Mouse (Mus musculus) stomach, embryonic 14.5 days (tissue): Measurements from ENCODE around the gene Als2cl. TPM values are rescaled to one million over a fixed set of nuclear protein-coding genes. Genes with fewer than 3 reads are reported as not detected.

ENCODE experiments used
- ATAC-seq: fragments of 200-750 bp; cut with Nextera tagmentation; 2 replicates; pipeline ENCODE4 v1.8.0; 2017; ENCODE audit warnings: low read depth, moderate TSS enrichment; ENCODE audit not compliant: insufficient number of reproducible peaks, insufficient read depth, low FRiP score
- H3K27ac ChIP-seq: fragments of 300-500 bp; sonication (generic); 2 replicates; pipeline ENCODE4 v1.5.1; 2014; ENCODE audit warnings: mild to moderate bottlenecking, low read length, moderate library complexity, mixed read lengths
- H3K27me3 ChIP-seq: fragments of 300-500 bp; sonication (generic); 2 replicates; pipeline ENCODE4 v1.6.1; 2014; ENCODE audit warnings: low read length, control low read depth, mixed read lengths; ENCODE audit not compliant: control insufficient read depth, insufficient read depth
- H3K36me3 ChIP-seq: fragments of 300-500 bp; sonication (generic); 2 replicates; pipeline ENCODE4 v1.6.1; 2014; ENCODE audit warnings: mild to moderate bottlenecking, control low read depth, low read length, moderate library complexity, mixed read lengths; ENCODE audit not compliant: control insufficient read depth, insufficient read depth
- H3K4me1 ChIP-seq: fragments of 300-500 bp; sonication (generic); 2 replicates; pipeline ENCODE4 v1.6.1; 2014; ENCODE audit warnings: low read length, control low read depth, mixed read lengths; ENCODE audit not compliant: control insufficient read depth, insufficient read depth
- H3K4me2 ChIP-seq: fragments of 300-500 bp; sonication (generic); replicated peaks from 2 replicates; pipeline ENCODE4 v1.6.1; 2014; ENCODE audit warnings: low read depth, low read length, control low read depth
- H3K4me3 ChIP-seq: fragments of 300-500 bp; sonication (generic); 2 replicates; pipeline ENCODE4 v1.5.1; 2014; ENCODE audit warnings: low read depth, low read length, control low read depth
- H3K9ac ChIP-seq: fragments of 300-500 bp; sonication (generic); replicated peaks from 2 replicates; pipeline ENCODE4 v1.6.1; 2014; ENCODE audit warnings: low read depth, mild to moderate bottlenecking, control low read depth, low read length, moderate library complexity, mixed read lengths
- H3K9me3 ChIP-seq: fragments of 300-500 bp; sonication (generic); 2 replicates; pipeline ENCODE4 v1.6.1; 2016; ENCODE audit warnings: low read depth, low read length, control low read depth; ENCODE audit not compliant: control insufficient read depth
- WGBS: fragments of 180-500 bp; shearing (Covaris S2); extraction: QIAGEN DNeasy Blood & Tissue Kit; methylation state at CpG from one replicate; pipeline ENCODE4 v1.1.7; 2014; 5-methylcytosine and 5-hydroxymethylcytosine counted together
- polyA plus RNA-seq: library from polyadenylated mRNA; unstranded; fragments of >200 nt; fragmentation: Nextera tagmentation; extraction: Ambion mirVana; gene quantifications from 2 replicates; pipeline ENCODE4 v1.2.1, GENCODE M21; 2014

Als2cl gene
- polyA plus RNA-seq, 1 experiment from 2014 or later, result 5.8 TPM

GRCm38 (mm10) chr9:110896595-110896994 lies 16.9 kb downstream of the Als2cl start:
- 6% methylated on average over 6 of the region's 6 CpGs for WGBS
- Histone ChIP-seq H3K4me1 (no peaks in the 10 kb centered on the region), H3K27ac (no peak overlapping the region), H3K4me3 (no peak overlapping the region), H3K36me3 (no peaks in the 10 kb centered on the region), H3K27me3 (no peaks in the 10 kb centered on the region), H3K9me3 (no peaks in the 10 kb centered on the region), H3K9ac (no peak overlapping the region), H3K4me2 (no peak overlapping the region)
- ATAC-seq, result peak; percentile 18; the same call in 1 of the 2 replicates

- no peak overlapping the region for H3K27ac ChIP-seq
- H3K27me3 ChIP-seq, result no peaks in the 10 kb centered on the region
- ATAC-seq, result no peak
- H3K4me1 ChIP-seq, result no peaks in the 10 kb centered on the region
- no peaks in the 10 kb centered on the region for H3K9me3 ChIP-seq
- no peak overlapping the region for H3K4me2 ChIP-seq
- H3K36me3 ChIP-seq, result no peaks in the 10 kb centered on the region
- no peak overlapping the region for H3K9ac ChIP-seq
- H3K4me3 ChIP-seq, result no peak overlapping the region
- 42% methylated on average over 10 of the region's 10 CpGs for WGBS
Measured at GRCm38 (mm10) chr9:110899451-110900008, 19.9 kb downstream of the Als2cl start.

- Histone ChIP-seq H3K27ac (no peak overlapping the region), H3K36me3 (no peaks in the 10 kb centered on the region), H3K27me3 (no peaks in the 10 kb centered on the region), H3K9ac (no peak overlapping the region), H3K4me3 (no peak overlapping the region), H3K4me2 (no peak overlapping the region), H3K9me3 (no peaks in the 10 kb centered on the region), H3K4me1 (no peaks in the 10 kb centered on the region)
- ATAC-seq, result no peak
- 90% methylated on average over 6 of the region's 6 CpGs for WGBS
Measured at GRCm38 (mm10) chr9:110901204-110901603, 21.5 kb downstream of the Als2cl start.

- 81% methylated on average over 4 of the region's 4 CpGs for WGBS
- Histone ChIP-seq H3K27ac (no peak overlapping the region), H3K9me3 (no peaks in the 10 kb centered on the region), H3K27me3 (no peaks in the 10 kb centered on the region), H3K4me1 (no peaks in the 10 kb centered on the region), H3K9ac (no peak overlapping the region), H3K4me2 (no peak overlapping the region), H3K4me3 (no peak overlapping the region), H3K36me3 (no peaks in the 10 kb centered on the region)
- ATAC-seq, result no peak
Measured at GRCm38 (mm10) chr9:110902271-110902670, 22.6 kb downstream of the Als2cl start.

- no peak overlapping the region for H3K4me2 ChIP-seq
Measured at GRCm38 (mm10) chr9:110907201-110907837, 27.6 kb downstream of the Als2cl start.

GRCm38 (mm10) chr9:110907838-110908630 lies 28.4 kb downstream of the Als2cl start:
- Histone ChIP-seq H3K9ac (no peak overlapping the region), H3K4me2 (no peak overlapping the region), H3K4me3 (no peak overlapping the region), H3K36me3 (no peaks in the 10 kb centered on the region), H3K27me3 (no peaks in the 10 kb centered on the region), H3K9me3 (no peaks in the 10 kb centered on the region), H3K27ac (no peak overlapping the region), H3K4me1 (no peaks in the 10 kb centered on the region)
- 85% methylated on average over 4 of the region's 4 CpGs for WGBS
- ATAC-seq, result no peak

More at GRCm38 (mm10) chr9:110907201-110907837, 27.6 kb downstream of the Als2cl start:
- Histone ChIP-seq H3K9me3 (no peaks in the 10 kb centered on the region), H3K27ac (no peak overlapping the region), H3K4me1 (no peaks in the 10 kb centered on the region), H3K27me3 (no peaks in the 10 kb centered on the region), H3K9ac (no peak overlapping the region), H3K4me3 (no peak overlapping the region), H3K36me3 (no peaks in the 10 kb centered on the region)
- ATAC-seq, result no peak
- 90% methylated on average over 11 of the region's 11 CpGs for WGBS

GRCm38 (mm10) chr9:110908631-110909016 lies 29.0 kb downstream of the Als2cl start:
- no peaks in the 10 kb centered on the region for H3K36me3 ChIP-seq
- WGBS, result 91% methylated on average over 3 of the region's 3 CpGs

GRCm38 (mm10) chr9:110909371-110909967 lies 29.8 kb downstream of the Als2cl start:
- Histone ChIP-seq H3K9ac (no peak overlapping the region), H3K27me3 (no peaks in the 10 kb centered on the region), H3K4me2 (no peak overlapping the region), H3K36me3 (no peaks in the 10 kb centered on the region), H3K27ac (no peak overlapping the region), H3K4me3 (no peak overlapping the region), H3K4me1 (no peaks in the 10 kb centered on the region), H3K9me3 (no peaks in the 10 kb centered on the region)
- no peak for ATAC-seq
- 73% methylated on average over 6 of the region's 6 CpGs for WGBS

More at GRCm38 (mm10) chr9:110908631-110909016, 29.0 kb downstream of the Als2cl start:
- Histone ChIP-seq H3K9me3 (no peaks in the 10 kb centered on the region), H3K4me1 (no peaks in the 10 kb centered on the region), H3K27me3 (no peaks in the 10 kb centered on the region), H3K27ac (no peak overlapping the region), H3K4me2 (no peak overlapping the region), H3K4me3 (no peak overlapping the region), H3K9ac (no peak overlapping the region)
- no peak for ATAC-seq
